Mouse (Mus musculus) mesoderm, embryonic 11.5 days (tissue): Measurements from ENCODE around the gene Fancl.
"Not testable (repeated sequence)": the region's sequence is repeated elsewhere in the genome, so short reads cannot be mapped to it uniquely, and the experiment has no call there.

ENCODE experiments used
- DNase-seq: peaks from one replicate; pipeline ENCODE4 v3.0.0-alpha.2; 2012; ENCODE audit warnings: low read depth, low spot score

Gene Fancl

GRCm38 (mm10) chr11:26385971-26386370, at the start of gene Fancl:
Fancl (plus strand) TSS chr11:26386135.
- DNase-seq: no peak

- DNase-seq: no peak
Measured at GRCm38 (mm10) chr11:26336848-26337247, 49.1 kb upstream of the Fancl start.

GRCm38 (mm10) chr11:26370176-26370575, 15.8 kb upstream of the Fancl start:
- DNase-seq: not testable (repeated sequence)

GRCm38 (mm10) chr11:26371980-26372379, 14.0 kb upstream of the Fancl start:
- not testable (repeated sequence) for DNase-seq

GRCm38 (mm10) chr11:26374132-26374531, 11.8 kb upstream of the Fancl start:
- DNase-seq: no peak

- DNase-seq: no peak
Measured at GRCm38 (mm10) chr11:26378074-26378473, 7.9 kb upstream of the Fancl start.

GRCm38 (mm10) chr11:26381499-26381898, 4.4 kb upstream of the Fancl start:
- no peak for DNase-seq

- no peak for DNase-seq
Measured at GRCm38 (mm10) chr11:26386678-26387077, 743 bp downstream of the Fancl start.

GRCm38 (mm10) chr11:26387087-26387611, 1.2 kb downstream of the Fancl start:
- peak; percentile 94 for DNase-seq

GRCm38 (mm10) chr11:26395561-26395960, 9.6 kb downstream of the Fancl start:
- no peak for DNase-seq

GRCm38 (mm10) chr11:26412972-26413371, 27.0 kb downstream of the Fancl start:
- DNase-seq: no peak

GRCm38 (mm10) chr11:26421472-26421871, 35.5 kb downstream of the Fancl start:
- no peak for DNase-seq

GRCm38 (mm10) chr11:26434229-26434628, 48.3 kb downstream of the Fancl start:
- DNase-seq: no peak

- no peak for DNase-seq
Measured at GRCm38 (mm10) chr11:26437818-26438217, 51.9 kb downstream of the Fancl start.

GRCm38 (mm10) chr11:26441121-26441520, 55.2 kb downstream of the Fancl start:
- no peak for DNase-seq

GRCm38 (mm10) chr11:26444374-26444773, 58.4 kb downstream of the Fancl start:
- DNase-seq: no peak

- no peak for DNase-seq
Measured at GRCm38 (mm10) chr11:26449789-26450188, 63.9 kb downstream of the Fancl start.

- no peak for DNase-seq
Measured at GRCm38 (mm10) chr11:26450636-26451035, 64.7 kb downstream of the Fancl start.

- DNase-seq: no peak
Measured at GRCm38 (mm10) chr11:26451228-26451627, 65.3 kb downstream of the Fancl start.

- no peak for DNase-seq
Measured at GRCm38 (mm10) chr11:26452693-26453092, 66.8 kb downstream of the Fancl start.

GRCm38 (mm10) chr11:26454081-26454480, 68.1 kb downstream of the Fancl start:
- no peak for DNase-seq

- DNase-seq: no peak
Measured at GRCm38 (mm10) chr11:26477037-26477739, 91.3 kb downstream of the Fancl start.

- DNase-seq: no peak
Measured at GRCm38 (mm10) chr11:26481691-26482242, 95.8 kb downstream of the Fancl start.
